Mouse (Mus musculus): Measurements from ENCODE around the gene Tmem109.

DNA sequence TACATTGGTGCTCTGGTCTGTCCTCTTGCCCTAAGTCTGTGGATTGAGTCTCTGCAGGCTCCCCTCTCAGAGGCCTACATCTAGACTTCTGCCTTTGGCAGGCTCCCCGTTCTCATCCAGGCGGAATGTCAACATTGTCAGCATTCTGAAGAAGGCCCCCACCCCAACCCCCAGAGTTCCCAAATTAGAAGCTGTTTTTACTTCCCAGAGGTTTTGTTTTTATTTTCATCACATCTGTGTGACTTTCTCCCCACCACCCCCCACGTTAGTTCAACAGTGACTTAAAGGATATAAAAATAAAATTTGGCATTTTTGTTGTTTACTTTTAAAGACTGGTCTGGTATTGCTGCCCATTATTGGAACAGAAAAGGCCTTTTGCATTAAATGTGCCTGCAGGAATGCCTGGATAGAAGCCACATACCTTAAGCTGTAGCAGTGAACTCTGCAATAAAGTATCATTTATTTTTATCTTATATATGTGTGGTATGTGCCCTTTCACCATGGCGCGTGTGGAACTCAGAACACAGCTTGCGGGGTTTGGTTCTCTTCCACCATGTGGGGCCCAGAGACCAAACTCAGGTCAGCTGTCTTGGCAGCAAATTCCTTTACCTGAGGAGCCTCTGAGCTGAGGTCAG, 27.4 kb upstream of the Tmem109 start:
- TF ChIP-seq CTCF (IDR thresholded peaks at IDR 0.05; ENCODE audit: low read depth, low read length) (no peak), POLR2A (IDR thresholded peaks at IDR 0.05; ENCODE audit: insufficient read depth, low read length) (no peak), EP300 (IDR thresholded peaks at IDR 0.05; ENCODE audit: insufficient read depth, low read depth, low read length) (no peak)
